Mouse (Mus musculus) cerebellum, adult 18-20 months (tissue): ENCODE results near the gene Il16.

Experiments
- DNase-seq, 2 experiments: peaks; one replicate each; pipeline ENCODE4 v3.0.0; 2021

The Il16 gene

GRCm38 (mm10) chr7:83641163-83641562 lies 104.4 kb downstream of the Il16 start:
- no peak for DNase-seq

DNA sequence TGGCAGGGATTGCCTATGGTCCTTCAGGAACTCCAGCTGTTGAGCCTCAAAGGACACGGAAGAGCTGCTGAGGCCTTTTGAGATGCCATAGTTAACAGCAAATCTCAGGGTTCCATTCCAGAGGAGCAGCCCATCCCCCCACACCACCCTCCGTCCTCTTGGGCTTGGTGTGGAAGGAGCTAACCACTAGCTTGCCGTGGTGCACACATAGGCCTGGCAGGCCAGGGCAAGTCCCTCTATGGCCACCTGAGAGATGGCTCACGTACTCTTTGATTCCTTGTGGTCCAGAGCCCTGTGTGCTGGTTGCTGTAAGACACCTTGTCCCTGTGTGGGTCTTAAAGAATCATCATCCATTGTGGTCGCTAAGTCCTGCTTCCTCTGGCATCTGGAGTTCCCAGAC lies 104.9 kb downstream of the Il16 start:
- DNase-seq, result no peak

DNA sequence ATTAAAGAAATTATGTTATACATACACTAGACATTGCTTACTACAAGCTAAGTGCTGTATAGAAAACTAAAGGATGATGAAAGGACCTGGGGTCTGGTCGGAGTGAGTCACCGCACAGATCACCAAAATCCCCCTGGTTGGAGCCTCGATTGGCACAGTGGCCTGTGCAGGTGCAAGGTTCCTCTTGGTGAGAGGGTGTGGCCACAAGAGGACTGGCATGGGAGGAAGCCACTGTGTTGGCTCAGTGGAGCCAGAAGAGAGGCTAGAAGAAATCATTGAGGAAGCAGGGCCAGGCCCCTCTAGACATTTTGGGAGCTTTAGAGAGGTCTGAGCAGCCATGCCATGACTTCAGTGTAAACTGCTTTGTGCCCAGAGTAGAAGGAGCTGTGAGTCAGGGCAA lies 106.4 kb downstream of the Il16 start:
- no peak for DNase-seq

GRCm38 (mm10) chr7:83637781-83638583 lies 107.5 kb downstream of the Il16 start:
- no peak for DNase-seq

GRCm38 (mm10) chr7:83636425-83636824 lies 109.1 kb downstream of the Il16 start:
- DNase-seq, result peak; percentile 41 to 52

GRCm38 (mm10) chr7:83635726-83636125 lies 109.8 kb downstream of the Il16 start:
- DNase-seq, result no peak

DNA sequence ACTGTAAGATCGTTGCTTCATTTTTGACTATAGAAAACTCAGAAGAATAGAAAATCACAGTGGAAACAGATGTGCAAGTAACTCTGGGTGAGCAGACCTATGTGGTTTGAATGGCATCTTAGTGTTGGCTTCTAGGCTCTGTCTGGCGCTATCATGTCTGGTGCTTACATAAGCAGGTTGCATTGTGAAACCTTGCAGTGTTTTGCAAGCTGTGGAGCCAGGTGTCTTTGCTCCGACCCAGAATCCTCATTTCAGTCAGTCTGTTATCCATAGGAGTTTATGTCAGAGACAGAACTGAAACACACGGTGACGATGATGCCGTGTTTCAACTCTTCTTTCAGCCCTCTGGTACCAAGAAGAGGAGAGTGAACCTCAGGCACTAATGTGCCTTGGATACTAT lies 111.7 kb downstream of the Il16 start:
- peak; percentile 46 to 54 for DNase-seq

DNA sequence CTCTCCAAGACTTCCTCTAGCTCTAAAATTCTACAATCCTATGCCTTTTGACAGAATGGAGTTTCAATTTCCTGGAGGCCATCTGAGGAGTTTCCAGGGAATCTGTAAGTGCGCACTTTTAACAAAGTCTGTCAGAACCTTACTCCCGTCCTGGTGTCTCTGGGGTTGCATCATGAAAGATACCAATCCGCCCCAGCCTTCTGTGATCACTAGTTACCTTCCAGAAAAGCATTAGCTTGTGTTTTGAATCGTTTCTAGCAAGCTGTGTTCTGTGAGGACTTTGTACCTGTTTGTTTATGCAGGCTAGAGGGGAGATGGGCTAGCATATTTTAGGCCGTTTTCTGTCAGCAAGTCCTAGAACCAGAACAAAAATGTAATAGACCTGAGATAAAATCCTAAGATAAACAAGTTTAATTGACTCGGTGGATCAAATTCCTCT lies 112.8 kb downstream of the Il16 start:
- DNase-seq, result no peak

GRCm38 (mm10) chr7:83631828-83632681 lies 113.5 kb downstream of the Il16 start, which contains the start of gene Stard5:
Gene Stard5 (plus strand): TSS chr7:83631959.
- DNase-seq, result peak; percentile 90 to 96

- no peak for DNase-seq
Measured at GRCm38 (mm10) chr7:83631073-83631827, 114.3 kb downstream of the Il16 start.

GRCm38 (mm10) chr7:83627369-83627768 lies 118.2 kb downstream of the Il16 start:
- DNase-seq, result no peak

DNA sequence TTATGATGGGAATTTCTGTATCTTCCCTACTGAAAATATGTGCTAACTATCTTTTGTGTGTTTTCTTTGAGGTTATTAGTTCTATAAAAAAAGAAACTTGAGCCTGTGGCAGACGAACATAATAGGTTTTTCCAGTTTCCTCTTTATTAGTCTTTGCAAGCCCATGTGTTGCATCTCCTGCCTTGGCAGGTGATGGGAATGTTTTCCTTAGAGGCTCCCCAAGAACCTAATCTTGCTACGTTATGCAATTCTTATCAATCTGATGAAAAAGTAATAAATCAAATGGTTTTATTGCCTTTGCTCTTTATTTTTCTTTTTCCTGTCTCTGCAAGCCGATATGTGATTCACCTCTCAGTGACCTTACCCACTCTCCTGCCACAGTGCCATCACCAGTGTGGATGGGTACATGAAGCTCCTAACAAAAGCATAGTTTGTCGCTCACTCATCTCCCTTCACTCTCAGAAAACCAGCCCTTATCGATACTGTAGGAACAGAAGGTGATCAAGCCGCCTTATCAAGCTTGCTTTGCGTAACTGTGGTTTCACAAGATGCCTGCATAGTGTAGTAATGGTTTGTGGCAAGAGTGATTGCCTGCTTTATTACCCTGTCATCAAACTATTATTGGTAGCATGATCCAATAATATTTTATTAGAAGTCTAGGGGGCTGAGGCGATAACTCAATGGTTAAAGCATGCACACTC lies 118.8 kb downstream of the Il16 start:
- no peak for DNase-seq

GRCm38 (mm10) chr7:83624065-83624464 lies 121.5 kb downstream of the Il16 start:
- no peak for DNase-seq

DNA sequence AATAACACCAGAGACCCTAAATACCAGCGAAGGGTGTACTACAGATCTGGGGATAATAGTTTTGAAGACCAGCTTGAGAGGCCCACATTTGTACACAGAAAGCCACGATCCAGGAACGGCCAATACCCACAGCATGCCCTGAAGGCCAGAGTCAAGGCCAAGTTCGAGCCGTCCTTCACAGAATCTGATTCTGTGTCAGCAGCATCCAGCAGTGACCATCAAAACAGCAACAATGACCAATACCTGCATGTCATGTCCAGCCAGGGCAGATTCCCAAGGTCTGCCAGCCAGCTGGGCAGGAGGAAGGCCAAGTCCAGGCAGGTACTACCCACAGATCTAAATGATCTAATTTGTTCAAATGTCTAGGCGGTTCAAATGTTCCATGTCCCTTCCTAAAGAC lies 122.9 kb downstream of the Il16 start:
- DNase-seq, result no peak

- no peak for DNase-seq
Measured at GRCm38 (mm10) chr7:83618709-83619108, 126.8 kb downstream of the Il16 start.

- no peak for DNase-seq
Measured at GRCm38 (mm10) chr7:83616268-83616667, 129.3 kb downstream of the Il16 start.

GRCm38 (mm10) chr7:83615815-83616214 lies 129.7 kb downstream of the Il16 start:
- DNase-seq, result no peak

DNA sequence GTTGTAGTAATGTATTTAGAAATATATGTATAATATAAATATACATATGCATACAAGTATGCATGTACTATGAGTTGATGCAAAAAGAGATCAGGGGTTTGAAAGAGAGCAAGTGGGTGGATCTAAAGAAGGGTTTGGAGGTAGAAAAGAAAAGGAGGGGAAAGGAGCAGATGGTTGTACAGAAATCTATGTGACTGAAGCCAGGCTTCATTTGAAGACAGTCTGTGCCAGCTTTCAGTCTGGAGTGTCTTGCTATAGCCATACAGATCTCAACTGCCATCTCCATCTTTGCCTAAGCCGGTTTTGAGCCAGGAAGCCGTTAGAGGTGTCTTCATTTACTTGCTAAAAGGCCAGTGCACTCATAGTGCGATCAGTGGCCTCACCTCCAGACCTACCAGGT lies 130.3 kb downstream of the Il16 start:
- no peak for DNase-seq

GRCm38 (mm10) chr7:83611886-83612285 lies 133.6 kb downstream of the Il16 start:
- DNase-seq, result no peak

DNA sequence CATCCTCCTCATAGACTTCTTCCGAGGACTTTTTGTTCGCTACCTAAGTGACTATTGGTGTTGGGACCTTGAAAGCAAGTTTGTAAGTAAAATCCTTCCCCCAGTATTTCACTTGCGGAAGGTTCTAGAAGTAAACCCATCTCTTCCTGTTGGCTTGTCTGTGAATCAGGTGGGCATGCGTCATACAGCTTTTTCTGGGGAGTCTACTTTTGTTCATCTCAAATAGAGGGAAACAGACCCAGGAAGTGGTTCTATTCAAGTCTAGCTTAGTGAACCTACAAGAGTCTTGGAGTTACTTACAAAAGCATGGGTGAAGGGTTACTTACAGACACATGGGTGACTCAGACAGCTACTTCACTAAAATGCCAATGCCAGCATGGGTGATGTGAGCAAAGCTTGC lies 135.6 kb downstream of the Il16 start:
- DNase-seq, result no peak

DNA sequence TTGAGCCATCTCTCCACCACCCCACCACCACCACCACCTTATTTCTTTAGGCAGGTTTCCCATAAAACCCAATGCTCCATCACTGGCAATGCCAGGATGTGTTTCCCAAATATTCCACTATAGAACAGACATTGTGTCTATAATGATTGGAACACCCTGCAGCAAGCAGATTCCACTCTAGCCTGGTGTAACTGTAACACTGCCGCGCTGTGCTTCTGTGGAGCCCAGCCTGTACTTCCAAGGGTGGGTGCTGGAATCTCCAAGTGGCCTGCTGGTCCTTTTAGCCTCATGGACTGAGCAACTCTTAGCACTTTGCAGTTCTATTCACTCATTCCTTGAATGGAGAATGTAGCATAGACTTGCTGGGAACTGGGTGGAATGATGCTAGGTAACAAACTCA lies 138.7 kb downstream of the Il16 start:
- DNase-seq, result no peak

GRCm38 (mm10) chr7:83604180-83604944 lies 141.2 kb downstream of the Il16 start:
- DNase-seq, result no peak
